Mouse (Mus musculus): ENCODE measurements around the gene 3100002H09Rik. TPM values are rescaled to one million over a fixed set of nuclear protein-coding genes. Genes with fewer than 3 reads are reported as not detected.

The 3100002H09Rik gene
- polyA plus RNA-seq, 1 experiment from 2014 or later: not detected

DNA sequence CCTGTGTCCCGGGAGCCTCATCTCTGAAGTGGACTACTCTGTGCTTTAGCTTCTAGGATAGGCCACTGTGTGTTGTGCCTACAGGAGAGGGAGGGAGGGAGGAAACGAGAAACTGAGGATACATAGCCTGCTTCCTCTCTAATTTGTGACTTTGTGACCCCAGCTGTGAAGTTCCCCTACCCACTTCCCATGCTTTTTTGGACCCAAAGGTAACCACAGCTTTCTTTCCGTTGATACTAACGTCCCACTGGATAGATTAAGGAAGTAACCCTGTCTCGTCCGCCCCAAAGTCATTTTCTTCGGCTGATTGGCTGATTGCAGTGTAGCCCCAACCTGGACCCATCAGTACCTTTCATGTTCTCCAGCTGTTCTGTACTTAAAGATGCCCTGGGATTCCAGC, 29.9 kb downstream of the 3100002H09Rik start:
- no peaks in the 10 kb centered on the region for H3K9me3 ChIP-seq (replicated peaks; ENCODE audit: control insufficient read depth, low read length)
- no peak overlapping the region for H3K4me3 ChIP-seq (ENCODE audit: low read depth, low read length)
- H3K36me3 ChIP-seq (ENCODE audit: control insufficient read depth, insufficient read depth, low read length): no peaks in the 10 kb centered on the region
- no peak for ATAC-seq
- 88% methylated on average over 7 of the region's 7 CpGs for WGBS
- H3K27me3 ChIP-seq (replicated peaks; ENCODE audit: control insufficient read depth, insufficient read depth, low read length): peaks cover 4% of the 10 kb centered on the region
- no peak overlapping the region for H3K27ac ChIP-seq (ENCODE audit: low read depth, low read length)
- peaks cover 6% of the 10 kb centered on the region for H3K4me1 ChIP-seq (ENCODE audit: control insufficient read depth, insufficient read depth, low read length)
- no peak overlapping the region for H3K9ac ChIP-seq (ENCODE audit: low read length)
- no peak overlapping the region for H3K4me2 ChIP-seq (ENCODE audit: low read length)
- no peak for DNase-seq (ENCODE audit: low spot score)

DNA sequence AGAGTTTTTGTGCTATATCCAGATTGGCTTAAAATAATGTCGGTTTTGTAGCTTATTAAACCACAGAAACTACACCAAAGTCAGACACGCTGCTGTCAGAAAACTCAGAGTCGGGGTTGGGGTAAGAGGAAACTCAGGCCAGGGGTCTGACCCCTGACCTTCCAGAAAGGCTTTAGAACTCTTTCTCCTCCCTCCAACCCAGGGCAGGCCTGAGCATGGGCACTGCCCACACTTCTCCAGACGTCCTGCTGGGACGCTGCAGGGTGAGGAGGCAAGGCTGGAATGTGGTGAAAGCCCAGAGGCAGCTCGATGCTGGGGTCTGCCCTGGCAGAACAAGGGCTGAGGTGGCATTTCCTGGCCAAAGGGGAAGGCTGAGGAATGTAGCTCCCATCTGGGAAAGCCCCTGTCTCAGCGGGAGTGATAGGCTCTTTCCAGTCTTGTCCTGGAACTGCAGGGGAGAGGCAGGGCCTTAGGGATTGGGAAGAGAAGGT, 34.6 kb downstream of the 3100002H09Rik start:
- H3K4me2 ChIP-seq (ENCODE audit: low read length): peak overlapping the region; percentile 95
- ATAC-seq: 0 out of 2 replicates have a peak, but pooled peaks have one; percentile 6
- H3K4me1 ChIP-seq (ENCODE audit: control insufficient read depth, insufficient read depth, low read length): peaks cover 9% of the 10 kb centered on the region
- H3K9ac ChIP-seq (ENCODE audit: low read length): peak overlapping the region; percentile 74
- H3K9me3 ChIP-seq (replicated peaks; ENCODE audit: control insufficient read depth, low read length): no peaks in the 10 kb centered on the region
- H3K27ac ChIP-seq (ENCODE audit: low read depth, low read length): no peak overlapping the region; the same call in 1 of the 2 replicates
- peaks cover 17% of the 10 kb centered on the region for H3K27me3 ChIP-seq (replicated peaks; ENCODE audit: control insufficient read depth, insufficient read depth, low read length)
- H3K36me3 ChIP-seq (ENCODE audit: control insufficient read depth, insufficient read depth, low read length): no peaks in the 10 kb centered on the region
- DNase-seq (ENCODE audit: low spot score): no peak
- peak overlapping the region; percentile 42 for H3K4me3 ChIP-seq (ENCODE audit: low read depth, low read length)
- WGBS: 14% methylated on average over 7 of the region's 7 CpGs

DNA sequence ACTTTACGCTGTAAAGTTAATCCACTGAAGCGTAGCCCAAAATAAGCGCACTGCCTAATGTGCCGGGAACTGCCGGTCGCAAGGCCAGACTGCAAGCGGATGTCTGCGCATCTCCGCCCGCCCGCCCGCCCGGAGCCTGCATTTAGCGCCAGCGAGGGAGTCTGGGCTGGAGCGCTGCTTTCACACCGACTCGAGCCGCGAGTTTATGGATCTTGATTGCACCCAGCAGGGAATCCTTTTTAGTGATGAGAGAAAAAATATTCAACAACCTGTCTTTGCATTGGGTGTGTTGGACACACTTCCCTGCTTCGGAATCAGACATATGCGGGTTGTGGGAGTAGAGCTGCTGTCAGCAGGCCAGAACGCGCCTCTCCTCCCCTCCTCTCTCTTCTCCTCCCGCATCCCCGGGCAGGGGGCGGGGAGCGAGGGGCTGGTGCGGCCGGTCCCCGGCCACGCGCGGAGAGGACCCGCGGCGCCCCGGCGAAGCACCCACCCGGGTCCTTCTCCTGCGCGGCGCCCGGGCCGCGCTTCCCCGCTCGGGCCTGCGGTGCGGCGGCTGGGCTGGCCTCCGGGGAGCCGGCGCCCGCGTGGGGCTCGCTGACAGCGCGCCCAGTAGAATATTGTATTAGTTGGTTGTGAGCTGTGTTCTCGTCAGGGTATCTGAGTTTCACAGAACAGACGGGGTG, 35.2 kb downstream of the 3100002H09Rik start:
- H3K27ac ChIP-seq (ENCODE audit: low read depth, low read length): peak overlapping the region; percentile 75

DNA sequence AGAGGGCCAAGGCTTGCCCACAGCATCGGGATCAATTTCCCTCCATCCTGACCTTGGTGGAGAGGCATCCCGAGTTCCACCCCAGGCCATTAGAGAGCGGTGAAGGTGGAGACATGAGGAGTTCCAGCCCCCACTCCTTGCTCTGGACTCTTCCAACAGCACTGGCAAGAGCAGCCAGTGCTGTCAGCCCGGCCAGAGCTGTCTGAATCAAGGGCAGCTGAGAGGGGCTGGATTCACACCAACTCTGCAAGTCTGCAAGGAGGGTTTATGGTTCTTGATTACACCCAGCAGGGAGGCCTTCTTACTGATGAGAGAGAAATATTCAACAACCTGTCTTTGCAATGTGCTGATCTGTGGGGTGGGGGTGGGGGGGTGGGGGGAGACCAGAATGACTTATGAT, 37.0 kb downstream of the 3100002H09Rik start:
- Histone ChIP-seq H3K36me3 (ENCODE audit: control insufficient read depth, insufficient read depth, low read length) (no peaks in the 10 kb centered on the region), H3K4me3 (ENCODE audit: low read depth, low read length) (no peak overlapping the region), H3K27ac (ENCODE audit: low read depth, low read length) (no peak overlapping the region), H3K9me3 (replicated peaks; ENCODE audit: control insufficient read depth, low read length) (no peaks in the 10 kb centered on the region), H3K27me3 (replicated peaks; ENCODE audit: control insufficient read depth, insufficient read depth, low read length) (peaks cover 17% of the 10 kb centered on the region), H3K4me2 (ENCODE audit: low read length) (no peak overlapping the region), H3K9ac (ENCODE audit: low read length) (no peak overlapping the region), H3K4me1 (ENCODE audit: control insufficient read depth, insufficient read depth, low read length) (peaks cover 20% of the 10 kb centered on the region)
- peak; percentile 33 for DNase-seq (ENCODE audit: low spot score)
- ATAC-seq: no peak
- 71% methylated on average over 4 of the region's 4 CpGs for WGBS

More for the DNA sequence above, 35.2 kb downstream of the 3100002H09Rik start:
- H3K36me3 ChIP-seq (ENCODE audit: control insufficient read depth, insufficient read depth, low read length): no peaks in the 10 kb centered on the region
- peaks cover 9% of the 10 kb centered on the region for H3K4me1 ChIP-seq (ENCODE audit: control insufficient read depth, insufficient read depth, low read length)
- H3K27me3 ChIP-seq (replicated peaks; ENCODE audit: control insufficient read depth, insufficient read depth, low read length): peaks cover 17% of the 10 kb centered on the region
- DNase-seq (ENCODE audit: low spot score) (peak; percentile 73), ATAC-seq (peak; percentile 77)
- peak overlapping the region; percentile 42 for H3K4me3 ChIP-seq (ENCODE audit: low read depth, low read length)
- H3K4me2 ChIP-seq (ENCODE audit: low read length): peak overlapping the region; percentile 95
- no peaks in the 10 kb centered on the region for H3K9me3 ChIP-seq (replicated peaks; ENCODE audit: control insufficient read depth, low read length)
- WGBS: under 1% methylated on average over 60 of the region's 61 CpGs
- H3K9ac ChIP-seq (ENCODE audit: low read length): peak overlapping the region; percentile 74

DNA sequence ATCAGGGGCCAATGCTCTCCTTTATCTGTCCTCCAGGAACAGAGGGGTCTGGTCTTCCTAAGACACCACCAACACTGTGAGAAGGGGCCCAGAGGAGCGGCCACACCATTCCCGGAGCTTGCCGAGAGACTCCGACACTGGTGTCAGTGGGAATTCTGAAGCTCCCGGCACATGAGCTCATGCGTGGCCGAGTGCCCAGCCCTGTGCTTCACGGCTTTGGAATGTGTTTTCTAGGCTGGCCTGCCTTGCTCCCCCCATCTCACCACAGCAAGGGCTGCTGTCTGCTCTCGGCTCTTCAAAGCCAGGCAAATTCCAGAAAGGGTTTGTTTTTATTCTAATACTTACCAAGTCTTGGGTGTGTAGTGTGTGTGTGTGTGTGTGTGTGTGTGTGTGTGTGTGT, 39.6 kb downstream of the 3100002H09Rik start:
- Histone ChIP-seq H3K4me2 (ENCODE audit: low read length) (no peak overlapping the region), H3K9me3 (replicated peaks; ENCODE audit: control insufficient read depth, low read length) (no peaks in the 10 kb centered on the region), H3K9ac (ENCODE audit: low read length) (no peak overlapping the region), H3K27ac (ENCODE audit: low read depth, low read length) (0 out of 2 replicates have a peak overlapping the region, but pooled peaks have one; percentile 21), H3K27me3 (replicated peaks; ENCODE audit: control insufficient read depth, insufficient read depth, low read length) (peaks cover 14% of the 10 kb centered on the region), H3K4me3 (ENCODE audit: low read depth, low read length) (no peak overlapping the region), H3K36me3 (ENCODE audit: control insufficient read depth, insufficient read depth, low read length) (no peaks in the 10 kb centered on the region), H3K4me1 (ENCODE audit: control insufficient read depth, insufficient read depth, low read length) (peaks cover 18% of the 10 kb centered on the region)
- peak; percentile 76 for DNase-seq (ENCODE audit: low spot score)
- ATAC-seq: peak; percentile 65
- 32% methylated on average over 9 of the region's 9 CpGs for WGBS

DNA sequence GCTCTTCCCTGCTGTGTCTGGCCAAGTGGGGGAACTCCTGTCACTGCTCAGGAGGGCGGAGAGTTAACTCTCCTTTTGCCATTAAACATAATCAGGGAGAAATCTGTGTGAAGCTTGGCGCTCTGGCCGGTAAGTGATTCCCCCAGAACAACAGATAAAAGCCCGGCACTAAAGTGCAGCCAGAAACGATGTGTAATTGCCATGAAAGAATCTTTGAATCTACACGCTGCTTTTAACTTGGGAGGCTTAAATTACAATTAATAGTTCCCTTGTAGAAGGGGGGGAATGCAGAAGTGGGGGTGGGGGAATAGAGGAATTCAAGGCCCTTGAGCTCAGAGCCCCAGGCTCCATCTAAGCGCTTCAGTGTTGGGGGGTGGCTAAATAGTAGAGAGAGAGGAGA, 40.9 kb downstream of the 3100002H09Rik start:
- Histone ChIP-seq H3K4me2 (ENCODE audit: low read length) (no peak overlapping the region), H3K36me3 (ENCODE audit: control insufficient read depth, insufficient read depth, low read length) (no peaks in the 10 kb centered on the region), H3K27me3 (replicated peaks; ENCODE audit: control insufficient read depth, insufficient read depth, low read length) (peaks cover 13% of the 10 kb centered on the region; the same call in 1 of the 2 replicates), H3K9me3 (replicated peaks; ENCODE audit: control insufficient read depth, low read length) (no peaks in the 10 kb centered on the region), H3K4me1 (ENCODE audit: control insufficient read depth, insufficient read depth, low read length) (peaks cover 12% of the 10 kb centered on the region), H3K4me3 (ENCODE audit: low read depth, low read length) (no peak overlapping the region), H3K9ac (ENCODE audit: low read length) (no peak overlapping the region), H3K27ac (ENCODE audit: low read depth, low read length) (no peak overlapping the region)
- 10% methylated on average over 7 of the region's 7 CpGs for WGBS
- no peak; the same call in 1 of the 2 replicates for ATAC-seq
- peak; percentile 63 for DNase-seq (ENCODE audit: low spot score)

DNA sequence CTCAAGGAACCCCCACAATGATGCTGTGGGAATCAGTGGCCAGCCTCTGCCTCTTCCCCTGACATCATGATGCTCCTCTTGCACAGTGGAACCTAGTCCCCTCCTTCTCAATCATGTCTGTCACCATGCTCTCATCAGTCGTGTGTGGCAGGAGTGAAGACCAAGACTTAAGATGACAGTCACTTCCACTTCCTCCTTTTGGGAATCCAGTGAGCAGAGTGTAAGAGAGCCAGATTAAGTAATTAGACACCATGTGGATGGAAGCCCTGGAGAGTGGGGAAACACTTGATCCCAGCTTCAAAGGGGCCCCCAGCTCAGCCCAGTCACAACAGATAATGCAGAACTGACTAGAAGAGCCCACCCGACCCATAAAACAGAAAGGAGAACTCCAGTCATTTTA, 47.2 kb downstream of the 3100002H09Rik start:
- no peak; the same call in 1 of the 2 replicates for ATAC-seq
- Histone ChIP-seq H3K27me3 (replicated peaks; ENCODE audit: control insufficient read depth, insufficient read depth, low read length) (no peaks in the 10 kb centered on the region), H3K9ac (ENCODE audit: low read length) (no peak overlapping the region), H3K36me3 (ENCODE audit: control insufficient read depth, insufficient read depth, low read length) (no peaks in the 10 kb centered on the region), H3K4me3 (ENCODE audit: low read depth, low read length) (no peak overlapping the region), H3K4me1 (ENCODE audit: control insufficient read depth, insufficient read depth, low read length) (peaks cover 12% of the 10 kb centered on the region), H3K9me3 (replicated peaks; ENCODE audit: control insufficient read depth, low read length) (no peaks in the 10 kb centered on the region), H3K4me2 (ENCODE audit: low read length) (no peak overlapping the region), H3K27ac (ENCODE audit: low read depth, low read length) (no peak overlapping the region)
- DNase-seq (ENCODE audit: low spot score): no peak
- 35% methylated on average over 2 of the region's 2 CpGs for WGBS

DNA sequence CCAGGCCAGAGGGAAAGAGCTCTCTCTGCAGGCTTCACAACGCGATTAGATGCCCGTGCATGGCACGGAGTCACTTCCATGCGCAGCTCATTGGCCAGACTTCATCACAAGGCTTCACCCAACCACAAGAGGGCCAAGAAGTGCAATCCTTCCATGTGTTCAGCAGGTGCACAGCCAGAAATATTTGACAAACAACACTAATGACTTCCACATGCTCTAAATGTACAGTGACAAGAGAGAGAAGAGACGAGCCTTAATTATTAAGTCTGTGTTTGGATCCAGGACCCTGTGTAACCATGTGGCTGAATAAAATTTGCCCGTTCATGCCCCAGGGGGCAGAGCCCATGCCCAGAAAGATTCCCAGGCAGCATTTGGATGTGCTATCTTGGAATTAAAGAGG, 47.9 kb downstream of the 3100002H09Rik start:
- Histone ChIP-seq H3K9ac (ENCODE audit: low read length) (no peak overlapping the region; the same call in 1 of the 2 replicates), H3K9me3 (replicated peaks; ENCODE audit: control insufficient read depth, low read length) (no peaks in the 10 kb centered on the region), H3K27ac (ENCODE audit: low read depth, low read length) (peak overlapping the region; percentile 44; the same call in 1 of the 2 replicates), H3K4me1 (ENCODE audit: control insufficient read depth, insufficient read depth, low read length) (peaks cover 12% of the 10 kb centered on the region), H3K4me3 (ENCODE audit: low read depth, low read length) (no peak overlapping the region), H3K36me3 (ENCODE audit: control insufficient read depth, insufficient read depth, low read length) (no peaks in the 10 kb centered on the region), H3K4me2 (ENCODE audit: low read length) (no peak overlapping the region), H3K27me3 (replicated peaks; ENCODE audit: control insufficient read depth, insufficient read depth, low read length) (no peaks in the 10 kb centered on the region)
- WGBS: 36% methylated on average over 7 of the region's 7 CpGs
- ATAC-seq (peak; percentile 77), DNase-seq (ENCODE audit: low spot score) (peak; percentile 83)
